In the genomic region with DNA sequence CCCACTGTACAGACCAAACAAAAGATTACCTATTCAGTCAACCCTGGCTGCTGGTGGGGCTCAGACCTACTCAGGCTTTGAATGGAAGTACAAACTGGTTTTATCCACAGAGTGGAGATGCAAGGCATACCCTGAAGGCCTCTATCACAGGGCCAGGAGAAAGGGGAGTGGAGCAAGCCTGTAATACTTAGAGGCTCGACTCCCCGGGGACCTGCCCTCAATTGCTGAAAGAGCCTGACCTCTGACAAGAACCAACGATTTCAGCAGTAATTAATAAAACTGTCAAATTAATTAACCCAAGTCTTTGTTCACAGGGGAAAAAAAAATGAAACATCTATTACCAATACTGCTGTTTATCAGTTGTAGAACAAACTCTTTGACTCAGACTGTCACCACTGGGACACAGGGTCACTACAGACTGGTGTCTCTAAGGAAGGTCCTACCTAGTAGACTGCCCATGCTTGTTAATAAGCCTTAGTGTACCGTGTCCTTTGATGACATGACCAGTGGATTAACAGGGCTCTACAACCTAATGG, we compare ENCODE assay signal across 12 mouse cellular contexts. TPM values are rescaled to one million over a fixed set of nuclear protein-coding genes. Genes with fewer than 3 reads are reported as not detected.
DNase-seq lines count a peak whose midpoint lies in the region; ATAC-seq and TF ChIP-seq lines count a peak whose summit lies in the region.
"Had no signal": no experiment of that assay in that cellular context is flagged by ENCODE, and none has a peak within 500 bp of the region (broad histone marks: within the 10 kb centered on the region; RNA-seq: fewer than 3 reads in every experiment).

No protein-coding gene starts in this region.

- H3K4me1 ChIP-seq in heart, embryonic 16.5 days (ENCODE audit: control insufficient read depth, insufficient read depth, low read length): peaks cover 12% of the 10 kb centered on the region; the same call in 1 of the 2 replicates
- H3K4me1 ChIP-seq in thymus, adult 2 months (replicated peaks; ENCODE audit: control insufficient read depth, insufficient read depth, low read length): peaks cover 14% of the 10 kb centered on the region

- no peak for ATAC-seq in heart, embryonic 16.5 days (replicated peaks; ENCODE audit: extremely low read depth, insufficient read depth, low FRiP score)
- ATAC-seq: forebrain, embryonic 15.5 days had no signal

- no peaks in the 10 kb centered on the region for H3K36me3 ChIP-seq in heart, embryonic 16.5 days (ENCODE audit: control insufficient read depth, insufficient read depth)
- H3K36me3 ChIP-seq in thymus, adult 2 months (ENCODE audit: control insufficient read depth, insufficient read depth, low read length): no peaks in the 10 kb centered on the region
- H3K36me3 ChIP-seq: forebrain, embryonic 15.5 days had no signal

- H3K9ac ChIP-seq in heart, embryonic 16.5 days (ENCODE audit: low read length): no peak overlapping the region
- H3K9ac ChIP-seq: forebrain, embryonic 15.5 days had no signal

- no peaks in the 10 kb centered on the region for H3K9me3 ChIP-seq in heart, embryonic 16.5 days (replicated peaks; ENCODE audit: control insufficient read depth, low read length)
- H3K9me3 ChIP-seq: forebrain, embryonic 15.5 days had no signal

- TF ChIP-seq POLR2A in thymus, adult 2 months (IDR thresholded peaks at IDR 0.05; ENCODE audit: control insufficient read depth, extremely low read depth, insufficient read depth, low read length, poor library complexity): no peak

- no peak for DNase-seq in heart, postnatal 4 days
- DNase-seq in R1 (ENCODE audit: low read depth, low spot score): peak; percentile 26
- DNase-seq in adrenal gland, postnatal 14 days: peak; percentile 56
- peak; percentile 43 for DNase-seq in mesoderm, embryonic 11.5 days (ENCODE audit: low read depth, low spot score)
- DNase-seq in right cerebral cortex, adult 18-20 months: no peak
- DNase-seq in thymus, adult 2 months: no peak
- DNase-seq: gastrocnemius, postnatal 36 days; kidney, adult 9 months; lung, adult 2 months; right cerebral cortex, postnatal 25 days had no signal

- H3K27me3 ChIP-seq in heart, embryonic 16.5 days (ENCODE audit: control insufficient read depth, insufficient read depth, low read length): no peaks in the 10 kb centered on the region
- H3K27me3 ChIP-seq in thymus, adult 2 months (ENCODE audit: control insufficient read depth, insufficient read depth, low read length): no peaks in the 10 kb centered on the region
- H3K27me3 ChIP-seq: forebrain, embryonic 15.5 days had no signal

- H3K27ac ChIP-seq in heart, embryonic 16.5 days (ENCODE audit: low read length): peak overlapping the region; percentile 68
- H3K27ac ChIP-seq in thymus, adult 2 months (ENCODE audit: control insufficient read depth, insufficient read depth, low read length): no peak overlapping the region
- H3K27ac ChIP-seq: forebrain, embryonic 15.5 days had no signal

- no peak for TF ChIP-seq CTCF in thymus, adult 2 months (IDR thresholded peaks at IDR 0.05; ENCODE audit: borderline replicate concordance, control insufficient read depth, extremely low read depth, insufficient read depth, low read length, poor library complexity)

- no peak overlapping the region for H3K4me2 ChIP-seq in heart, embryonic 16.5 days (ENCODE audit: low read depth, low read length)
- H3K4me2 ChIP-seq: forebrain, embryonic 15.5 days had no signal

- no peak overlapping the region for H3K4me3 ChIP-seq in heart, embryonic 16.5 days (ENCODE audit: low read length)
- no peak overlapping the region for H3K4me3 ChIP-seq in thymus, adult 2 months (ENCODE audit: control insufficient read depth, insufficient read depth, low read length)
- H3K4me3 ChIP-seq: forebrain, embryonic 15.5 days had no signal

- 62% methylated on average over 4 of the region's 4 CpGs for WGBS in heart, embryonic 16.5 days
- 93% methylated on average over 4 of the region's 4 CpGs for WGBS in thymus, adult 2 months

RNA-seq across cellular contexts. Expression of gene Ica1, which starts 46.6 kb away (rescaled TPM):
- 20.0 and 23.5 TPM in 2 replicates for polyA plus RNA-seq in heart, embryonic 16.5 days (2015; fragmentation: Nextera tagmentation; extraction: Ambion mirVana)
- total RNA-seq in heart, postnatal 4 days (2021): 10 to 100 TPM; 15.2 to 15.4 TPM
- 22.6 and 25.5 TPM in 2 replicates for total RNA-seq in adrenal gland, postnatal 14 days (2021)
- polyA plus RNA-seq in thymus, adult 2 months (2012; rRNA removed): 0.47 and 0.69 TPM in 2 replicates

Comparison
In these comparisons a context has a peak if more than half of its experiments do, and no peak if none do; other contexts are left out.
1. DNase-seq: peak in R1 (single experiment), adrenal gland, postnatal 14 days (single experiment) and mesoderm, embryonic 11.5 days (single experiment); none in heart, postnatal 4 days (single experiment), right cerebral cortex, adult 18-20 months (single experiment) and thymus, adult 2 months (single experiment).